Mouse (Mus musculus): Measurements from ENCODE around the gene Cdc42bpg.

- TF ChIP-seq CTCF (IDR thresholded peaks at IDR 0.05; ENCODE audit: low read depth, low read length) (no peak), POLR2A (IDR thresholded peaks at IDR 0.05; ENCODE audit: borderline replicate concordance, low read depth, low read length) (no peak)
Observed at GRCm38 (mm10) chr19:6299003-6299402, 7.3 kb upstream of the Cdc42bpg start.
